Mouse (Mus musculus) ES-E14 (cell line): ENCODE results near the gene Fgf14. TPM values are rescaled to one million over a fixed set of nuclear protein-coding genes. Genes with fewer than 3 reads are reported as not detected.
"Not testable (repeated sequence)": the region's sequence is repeated elsewhere in the genome, so short reads cannot be mapped to it uniquely, and the experiment has no call there.

Experiments used
- DNase-seq: peaks from one replicate; pipeline ENCODE4 v3.0.0-alpha.2; 2013; ENCODE audit warnings: low read depth, low spot score
- H3K27ac ChIP-seq: 2 replicates; pipeline ENCODE4 v1.5.1; 2012; ENCODE audit warnings: low read depth, mild to moderate bottlenecking, low read length, moderate library complexity, mixed read lengths; ENCODE audit not compliant: poor library complexity, insufficient read depth, severe bottlenecking
- H3K36me3 ChIP-seq: 2 replicates; pipeline ENCODE4 v1.6.1; 2012; ENCODE audit warnings: mild to moderate bottlenecking, low read length, moderate library complexity, mixed read lengths; ENCODE audit not compliant: control insufficient read depth, poor library complexity, insufficient read depth, severe bottlenecking
- H3K4me1 ChIP-seq, 2 experiments: fragments of 150-350 bp in 1 of 2; sonication (generic) in 1 of 2; 2 replicates each; pipeline ENCODE4 v1.6.1; 2012; ENCODE audit warnings: low read length in 2 of 2, mild to moderate bottlenecking in 1 of 2, mixed read lengths in 1 of 2; ENCODE audit not compliant: control insufficient read depth in 2 of 2, insufficient read depth in 2 of 2, poor library complexity in 1 of 2
- H3K4me3 ChIP-seq, 2 experiments: fragments of 150-350 bp in 1 of 2; sonication (generic) in 1 of 2; 2 replicates each; pipeline ENCODE4 v1.5.1; 2012; ENCODE audit warnings: low read length in 2 of 2, low read depth in 1 of 2, mild to moderate bottlenecking in 1 of 2, mixed read lengths in 1 of 2; ENCODE audit not compliant: insufficient read depth in 1 of 2, poor library complexity in 1 of 2, severe bottlenecking in 1 of 2
- H3K9ac ChIP-seq: 2 replicates; pipeline ENCODE4 v1.6.1; 2012; ENCODE audit warnings: low read depth, mild to moderate bottlenecking, low read length, mixed read lengths; ENCODE audit not compliant: poor library complexity, insufficient read depth, severe bottlenecking
- H3K9me3 ChIP-seq: fragments of 150-350 bp; sonication (generic); 2 replicates; pipeline ENCODE4 v1.6.1; 2012; ENCODE audit warnings: low read depth, mild to moderate bottlenecking, low read length; ENCODE audit not compliant: control insufficient read depth, insufficient read depth
- CHD2 ChIP-seq: IDR thresholded peaks from 2 replicates; pipeline ENCODE4 v1.6.1; 2014; ENCODE audit warnings: mild to moderate bottlenecking, low read depth, low read length, inconsistent platforms
- HCFC1 ChIP-seq: IDR thresholded peaks from 2 replicates; pipeline ENCODE4 v1.6.1; 2012; ENCODE audit warnings: low read length, inconsistent platforms, borderline replicate concordance; ENCODE audit not compliant: insufficient read depth
- MAFK ChIP-seq: IDR thresholded peaks from 2 replicates; pipeline ENCODE4 v1.6.1; 2014; ENCODE audit warnings: mild to moderate bottlenecking, low read depth, low read length, inconsistent platforms; ENCODE audit not compliant: insufficient read depth
- ZC3H11A ChIP-seq: IDR thresholded peaks from 2 replicates; pipeline ENCODE4 v1.6.1; 2012; ENCODE audit warnings: low read depth, mild to moderate bottlenecking, inconsistent platforms, low read length, borderline replicate concordance
- ZNF384 ChIP-seq: IDR thresholded peaks from 2 replicates; pipeline ENCODE4 v1.6.1; 2012; ENCODE audit warnings: low read depth, low read length, inconsistent platforms
- in situ Hi-C, 2 experiments: fragments of 600-800 bp; cut with MboI; formaldehyde crosslinking; loops; one replicate each; pipeline ENCODE4 v1.15.1; 2025; ENCODE audit warnings: low sequenced_read_pairs in 2 of 2, inconsistent platforms in 1 of 2; ENCODE audit not compliant: unreplicated experiment in 2 of 2
- total RNA-seq: library from RNA; depleted of rRNA; stranded (reverse); fragments of 300-350 nt; gene quantifications from 2 replicates; pipeline ENCODE4 v1.2.3, GENCODE M21; 2012

Fgf14 gene
- total RNA-seq, 1 experiment: 0.09 TPM

- Histone ChIP-seq H3K4me1 (no peaks in the 10 kb centered on the region), H3K4me3 (no peak overlapping the region), H3K27ac (no peak overlapping the region), H3K36me3 (no peaks in the 10 kb centered on the region), H3K9me3 (no peaks in the 10 kb centered on the region), H3K9ac (no peak overlapping the region)
- TF ChIP-seq MAFK: no peak
- no peak for TF ChIP-seq CHD2
- TF ChIP-seq ZNF384: no peak
- TF ChIP-seq HCFC1: no peak
- no peak for TF ChIP-seq ZC3H11A
- in situ Hi-C loops: no loop called here
- no peak for DNase-seq
Observed at GRCm38 (mm10) chr14:124455120-124455519, 221.8 kb downstream of the Fgf14 start.

DNA sequence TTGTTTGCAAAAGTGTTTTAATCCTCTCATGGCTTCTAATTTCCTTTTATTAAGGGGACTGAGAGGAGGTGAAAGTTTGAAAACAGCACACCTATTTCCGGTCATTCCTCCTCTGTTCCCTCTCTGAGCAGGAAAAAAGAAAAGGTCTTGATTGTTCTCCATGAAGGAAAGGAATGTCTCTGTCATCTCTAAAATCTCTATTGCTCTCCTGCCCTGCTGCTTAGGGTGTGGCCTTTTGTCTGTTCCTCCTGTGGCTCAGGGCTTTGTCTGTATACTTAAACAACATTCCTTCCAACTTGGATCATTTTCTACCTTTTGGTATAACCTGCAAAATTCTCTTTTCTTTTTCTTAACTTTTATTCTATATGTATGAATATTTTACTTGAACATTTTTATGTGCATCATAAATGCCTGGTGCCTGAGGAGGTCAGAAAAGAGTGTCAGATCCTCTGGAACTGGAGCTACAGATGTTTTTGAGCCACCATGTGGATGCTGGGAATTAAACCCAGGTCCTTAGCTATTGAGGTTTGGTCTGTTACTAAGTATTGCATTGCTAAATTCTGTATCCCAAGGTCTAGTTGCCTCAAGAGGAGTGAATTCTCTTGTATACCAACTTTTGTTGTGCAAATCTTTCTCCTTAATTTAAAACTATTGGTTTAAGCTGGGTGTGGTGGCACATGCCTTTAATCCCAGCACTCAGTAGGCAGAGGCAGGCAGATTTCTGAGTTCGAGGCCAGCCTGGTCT is 230.7 kb downstream of the Fgf14 start:
- DNase-seq: peak; percentile 27
- Histone ChIP-seq H3K27ac (no peak overlapping the region; the same call in 1 of the 2 replicates), H3K4me3 (no peak overlapping the region), H3K36me3 (no peaks in the 10 kb centered on the region), H3K9me3 (no peaks in the 10 kb centered on the region), H3K9ac (no peak overlapping the region), H3K4me1 (no peaks in the 10 kb centered on the region; a peak in 1 of 4 replicates)
- TF ChIP-seq ZNF384: no peak
- peak; percentile 39; the same call in 1 of the 2 replicates for TF ChIP-seq CHD2
- in situ Hi-C loops: no loop called here

- Histone ChIP-seq H3K36me3 (no peaks in the 10 kb centered on the region), H3K27ac (no peak overlapping the region), H3K4me3 (no peak overlapping the region), H3K9me3 (no peaks in the 10 kb centered on the region), H3K4me1 (no peaks in the 10 kb centered on the region; a peak in 1 of 4 replicates), H3K9ac (no peak overlapping the region)
- DNase-seq: no peak
- in situ Hi-C loops: no loop called here
- no peak for TF ChIP-seq HCFC1
- TF ChIP-seq CHD2: no peak
- TF ChIP-seq ZNF384: no peak
- no peak for TF ChIP-seq ZC3H11A
- TF ChIP-seq MAFK: no peak
Observed at GRCm38 (mm10) chr14:124444831-124445230, 232.1 kb downstream of the Fgf14 start.

DNA sequence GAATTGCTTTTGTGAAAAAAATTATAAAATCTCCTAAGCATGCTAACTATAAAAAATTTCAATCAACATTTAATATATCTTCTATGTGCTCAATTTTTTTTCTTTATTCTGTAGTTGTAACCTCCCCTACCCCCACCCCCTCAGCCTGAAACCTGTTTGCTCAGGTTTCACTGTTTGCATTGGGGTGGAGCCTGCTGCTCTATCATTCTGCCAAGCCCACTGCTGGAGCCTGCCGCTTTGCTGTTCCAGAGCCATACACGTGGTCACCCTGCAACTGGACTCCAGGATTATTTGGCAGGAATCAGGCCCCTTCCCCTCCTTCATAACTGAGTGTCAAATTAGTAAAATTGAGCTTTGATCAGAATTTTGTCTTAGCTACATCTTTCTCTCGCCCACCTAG is 237.6 kb downstream of the Fgf14 start:
- H3K4me3 ChIP-seq, in situ Hi-C loops, H3K9me3 ChIP-seq, H3K36me3 ChIP-seq, H3K27ac ChIP-seq, H3K9ac ChIP-seq, DNase-seq, H3K4me1 ChIP-seq: not testable (repeated sequence)

DNA sequence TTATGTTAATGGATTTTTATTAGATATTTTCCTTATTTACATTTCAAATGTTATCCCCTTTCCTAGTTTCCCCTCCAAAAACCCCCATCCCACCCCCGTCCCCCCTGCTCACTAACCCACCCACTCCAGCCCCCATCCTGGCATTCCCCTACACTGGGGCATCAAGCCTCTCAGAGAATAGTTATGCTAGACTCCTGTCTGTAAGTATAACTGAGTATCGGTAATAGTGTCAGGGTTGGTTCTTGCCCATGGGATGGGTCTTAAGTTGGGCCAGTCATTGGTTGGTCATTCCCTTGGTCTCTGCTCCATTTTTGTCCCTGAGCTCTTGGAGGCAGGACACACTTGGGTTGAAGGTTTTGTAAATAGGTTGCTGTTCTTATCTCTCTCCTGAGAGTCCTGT is 265.0 kb downstream of the Fgf14 start:
- Histone ChIP-seq H3K36me3 (no peaks in the 10 kb centered on the region), H3K4me1 (no peaks in the 10 kb centered on the region), H3K4me3 (no peak overlapping the region), H3K9ac (no peak overlapping the region), H3K9me3 (no peaks in the 10 kb centered on the region), H3K27ac (no peak overlapping the region)
- in situ Hi-C loops: no loop called here
- TF ChIP-seq HCFC1 (no peak), CHD2 (no peak), ZNF384 (no peak), ZC3H11A (no peak), MAFK (no peak)
- no peak for DNase-seq
